Mouse (Mus musculus) heart, embryonic 15.5 days (tissue): ENCODE measurements around the gene Sema3b. TPM values are rescaled to one million over a fixed set of nuclear protein-coding genes. Genes with fewer than 3 reads are reported as not detected.

ENCODE experiments used
- ATAC-seq: fragments of 200-750 bp; cut with Nextera tagmentation; replicated peaks from 2 replicates; pipeline ENCODE4 v1.8.0; 2017; ENCODE audit warnings: low read depth, moderate TSS enrichment; ENCODE audit not compliant: insufficient number of reproducible peaks, insufficient read depth, low FRiP score
- H3K27ac ChIP-seq: fragments of 300-500 bp; sonication (generic); 2 replicates; pipeline ENCODE4 v1.5.1; 2015; ENCODE audit warnings: mild to moderate bottlenecking, inconsistent platforms
- H3K27me3 ChIP-seq: fragments of 300-500 bp; sonication (generic); 2 replicates; pipeline ENCODE4 v1.6.1; 2015; ENCODE audit warnings: inconsistent platforms
- H3K36me3 ChIP-seq: fragments of 300-500 bp; sonication (generic); 2 replicates; pipeline ENCODE4 v1.6.1; 2015; ENCODE audit warnings: mild to moderate bottlenecking, inconsistent platforms
- H3K4me1 ChIP-seq: fragments of 300-500 bp; sonication (generic); replicated peaks from 2 replicates; pipeline ENCODE4 v1.6.1; 2015; ENCODE audit warnings: inconsistent platforms
- H3K4me2 ChIP-seq: fragments of 300-500 bp; sonication (generic); 2 replicates; pipeline ENCODE4 v1.6.1; 2015; ENCODE audit warnings: inconsistent platforms, mild to moderate bottlenecking, moderate library complexity
- H3K4me3 ChIP-seq: fragments of 300-500 bp; sonication (generic); 2 replicates; pipeline ENCODE4 v1.5.1; 2015; ENCODE audit warnings: mild to moderate bottlenecking, inconsistent platforms
- H3K9ac ChIP-seq: fragments of 300-500 bp; sonication (generic); 2 replicates; pipeline ENCODE4 v1.6.1; 2015; ENCODE audit warnings: mild to moderate bottlenecking, inconsistent platforms
- H3K9me3 ChIP-seq: fragments of 300-500 bp; sonication (generic); replicated peaks from 2 replicates; pipeline ENCODE4 v1.6.1; 2016; ENCODE audit warnings: inconsistent platforms
- WGBS: fragments of 180-500 bp; shearing (Covaris S2); methylation state at CpG from one replicate; pipeline ENCODE4 v1.1.7; 2015; ENCODE audit warnings: mixed read lengths; 5-methylcytosine and 5-hydroxymethylcytosine counted together
- polyA plus RNA-seq: library from polyadenylated mRNA; unstranded; fragments of >200 nt; fragmentation: Nextera tagmentation; extraction: Ambion mirVana; gene quantifications from 2 replicates; pipeline ENCODE4 v1.2.1, GENCODE M21; 2015

The Sema3b gene
- polyA plus RNA-seq, 1 experiment from 2014 or later = 9.7 TPM

- Histone ChIP-seq H3K9me3 (no peaks in the 10 kb centered on the region), H3K27ac (no peak overlapping the region), H3K27me3 (peaks cover 15% of the 10 kb centered on the region), H3K4me2 (no peak overlapping the region), H3K4me1 (peaks cover 46% of the 10 kb centered on the region), H3K9ac (no peak overlapping the region), H3K4me3 (no peak overlapping the region), H3K36me3 (no peaks in the 10 kb centered on the region)
- no peak for ATAC-seq
- WGBS = 77% methylated on average over 12 of the region's 12 CpGs
These were observed 8.3 kb downstream of the Sema3b start for GRCm38 (mm10) chr9:107600745-107601144.

GRCm38 (mm10) chr9:107599842-107600241 lies 9.2 kb downstream of the Sema3b start:
- H3K9ac ChIP-seq = no peak overlapping the region
- peaks cover 42% of the 10 kb centered on the region for H3K4me1 ChIP-seq
- H3K27ac ChIP-seq = no peak overlapping the region
- 58% methylated on average over 14 of the region's 14 CpGs for whole genome bisulfite sequencing
- H3K9me3 ChIP-seq = no peaks in the 10 kb centered on the region
- no peak overlapping the region for H3K4me2 ChIP-seq
- ATAC-seq = no peak
- peaks cover 15% of the 10 kb centered on the region for H3K27me3 ChIP-seq
- H3K4me3 ChIP-seq = no peak overlapping the region
- H3K36me3 ChIP-seq = no peaks in the 10 kb centered on the region

- Histone ChIP-seq H3K9me3 (no peaks in the 10 kb centered on the region), H3K27me3 (peaks cover 15% of the 10 kb centered on the region), H3K9ac (no peak overlapping the region), H3K4me3 (no peak overlapping the region), H3K4me2 (no peak overlapping the region), H3K36me3 (no peaks in the 10 kb centered on the region), H3K4me1 (peaks cover 42% of the 10 kb centered on the region), H3K27ac (no peak overlapping the region)
- WGBS = 86% methylated on average over 9 of the region's 9 CpGs
- ATAC-seq = no peak
These were observed 9.6 kb downstream of the Sema3b start for GRCm38 (mm10) chr9:107599433-107599832.

- H3K9ac ChIP-seq = no peak overlapping the region
- ATAC-seq = no peak
- no peaks in the 10 kb centered on the region for H3K9me3 ChIP-seq
- no peak overlapping the region for H3K4me3 ChIP-seq
- no peak overlapping the region for H3K27ac ChIP-seq
- H3K27me3 ChIP-seq = peaks cover 15% of the 10 kb centered on the region
- 81% methylated on average over 5 of the region's 5 CpGs for whole genome bisulfite sequencing
- H3K36me3 ChIP-seq = peaks cover 6% of the 10 kb centered on the region; the same call in 1 of the 2 replicates
- no peak overlapping the region for H3K4me2 ChIP-seq
- peaks cover 49% of the 10 kb centered on the region for H3K4me1 ChIP-seq
These were observed 10.6 kb downstream of the Sema3b start for GRCm38 (mm10) chr9:107598385-107598784.

DNA sequence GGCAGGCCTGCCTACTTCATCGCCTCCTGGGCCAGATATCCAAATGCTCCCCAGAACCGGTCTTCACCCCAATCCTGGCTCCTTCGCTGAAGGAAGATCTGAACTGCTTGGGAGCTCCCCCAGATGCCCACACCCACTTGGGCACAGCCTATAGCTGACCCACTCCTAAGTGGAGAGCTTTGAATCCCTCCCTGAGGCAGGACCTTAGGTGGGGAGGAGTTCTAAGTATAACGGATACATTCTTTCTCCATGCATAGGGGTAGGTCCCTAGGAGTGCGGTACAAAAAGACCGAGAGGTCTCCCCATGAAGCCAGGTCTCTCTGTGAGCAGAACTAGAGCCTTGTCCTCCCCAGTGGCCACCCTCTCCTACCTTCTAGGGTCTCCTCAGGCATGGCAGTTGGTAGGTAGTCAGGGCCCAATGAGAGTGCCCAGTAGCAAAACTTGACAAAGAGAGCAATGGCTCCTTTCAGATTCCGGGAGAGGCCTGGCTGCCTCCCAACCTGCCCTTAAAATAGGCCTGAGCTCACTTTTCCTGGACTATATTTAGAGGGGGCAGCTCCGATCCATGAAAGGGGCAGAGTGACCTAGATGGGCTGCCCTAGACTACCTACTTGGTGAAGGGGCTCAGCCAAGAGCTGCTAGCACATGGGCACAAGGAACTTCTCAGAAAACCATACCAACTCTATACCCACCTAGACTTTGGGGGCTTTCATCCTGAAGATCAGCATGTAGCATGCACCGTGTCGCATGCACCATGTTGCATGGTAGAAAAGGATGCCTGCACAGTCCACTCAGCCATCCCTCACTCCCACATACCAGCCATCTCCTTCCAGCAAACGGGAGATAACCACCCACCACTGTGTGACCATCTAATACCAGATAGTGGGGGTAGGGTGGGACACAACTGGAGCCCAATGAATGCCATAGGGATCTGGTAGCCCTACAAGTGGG lies 12.1 kb downstream of the Sema3b start:
- Histone ChIP-seq H3K9ac (peak overlapping the region; percentile 45), H3K4me1 (peaks cover 54% of the 10 kb centered on the region), H3K9me3 (no peaks in the 10 kb centered on the region), H3K27ac (peak overlapping the region; percentile 94), H3K36me3 (peaks cover 15% of the 10 kb centered on the region), H3K4me2 (peak overlapping the region; percentile 61), H3K4me3 (peak overlapping the region; percentile 43), H3K27me3 (peaks cover 15% of the 10 kb centered on the region)
- ATAC-seq = peak; percentile 86
- WGBS = 51% methylated on average over 11 of the region's 11 CpGs

DNA sequence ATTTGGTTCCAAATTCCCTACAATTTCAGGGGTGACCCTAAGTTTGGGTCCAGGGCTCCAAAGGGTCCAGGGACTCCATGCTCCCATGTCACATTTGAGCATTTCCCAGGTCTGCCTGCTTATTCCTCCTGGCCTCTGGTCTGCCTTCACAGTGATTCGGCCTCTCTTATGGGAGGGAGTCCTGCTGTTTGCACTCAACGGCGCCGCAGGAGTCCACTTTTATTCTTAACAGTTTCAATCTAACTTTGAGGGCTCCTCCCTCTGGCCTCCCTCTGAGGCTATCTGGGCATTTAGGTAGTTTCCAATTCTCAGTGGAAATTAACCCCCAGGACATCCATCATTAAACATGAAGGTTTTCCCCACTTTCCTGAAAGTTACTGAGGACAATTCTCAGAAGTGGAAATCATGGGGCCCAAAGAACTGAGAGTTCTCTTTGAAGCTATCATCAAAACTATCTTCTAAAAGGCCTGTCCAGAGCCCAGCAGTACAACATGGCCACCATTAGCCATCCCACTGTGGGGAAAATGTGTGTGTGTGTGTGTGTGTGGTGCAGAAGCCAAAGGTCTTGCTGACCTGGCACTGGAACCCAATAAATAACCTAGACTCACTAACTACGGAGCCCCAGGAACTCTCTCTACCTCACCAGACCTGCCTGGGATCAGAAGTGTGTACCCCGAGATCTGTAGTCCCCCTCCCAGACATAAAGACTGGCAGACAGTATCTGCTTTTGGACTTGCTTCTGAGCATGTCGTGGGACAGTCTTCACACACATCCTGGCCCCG lies 14.6 kb downstream of the Sema3b start:
- Histone ChIP-seq H3K36me3 (peaks cover 29% of the 10 kb centered on the region), H3K4me2 (no peak overlapping the region), H3K4me3 (no peak overlapping the region), H3K9ac (no peak overlapping the region), H3K4me1 (peaks cover 71% of the 10 kb centered on the region), H3K27me3 (peaks cover 7% of the 10 kb centered on the region; the same call in 1 of the 2 replicates), H3K27ac (peak overlapping the region; percentile 73), H3K9me3 (no peaks in the 10 kb centered on the region)
- 78% methylated on average over 8 of the region's 8 CpGs for WGBS
- ATAC-seq = no peak

- Histone ChIP-seq H3K9ac (peak overlapping the region; percentile 20), H3K27me3 (no peaks in the 10 kb centered on the region), H3K4me2 (peak overlapping the region; percentile 10; the same call in 1 of the 2 replicates), H3K4me1 (peaks cover 82% of the 10 kb centered on the region), H3K9me3 (no peaks in the 10 kb centered on the region), H3K27ac (peak overlapping the region; percentile 73), H3K4me3 (no peak overlapping the region), H3K36me3 (peaks cover 29% of the 10 kb centered on the region)
- 77% methylated on average over 11 of the region's 11 CpGs for WGBS
- no peak for ATAC-seq
These were observed 15.7 kb downstream of the Sema3b start for GRCm38 (mm10) chr9:107593101-107593976.

DNA sequence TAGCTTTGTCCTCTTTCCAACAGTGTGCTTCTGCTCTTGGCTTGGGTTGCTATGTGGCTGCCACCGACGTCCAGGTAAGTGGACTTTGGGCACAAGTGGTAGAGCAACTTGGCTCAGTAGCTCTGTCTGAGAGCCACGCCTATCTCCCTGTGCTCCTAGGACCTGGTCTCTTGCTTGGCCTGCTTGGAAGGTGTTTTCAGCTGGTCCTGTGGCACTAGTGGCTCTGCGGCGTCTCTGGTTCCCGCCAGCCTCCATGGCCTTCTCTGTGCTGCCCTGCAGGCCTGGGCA lies 18.3 kb downstream of the Sema3b start:
- H3K9ac ChIP-seq = no peak overlapping the region; the same call in 1 of the 2 replicates
- peak overlapping the region; percentile 76; the same call in 1 of the 2 replicates for H3K27ac ChIP-seq
- no peak overlapping the region for H3K4me2 ChIP-seq
- 98% methylated on average over 6 of the region's 6 CpGs for WGBS
- ATAC-seq = no peak
- H3K36me3 ChIP-seq = peaks cover 29% of the 10 kb centered on the region
- no peaks in the 10 kb centered on the region for H3K9me3 ChIP-seq
- H3K27me3 ChIP-seq = no peaks in the 10 kb centered on the region
- H3K4me1 ChIP-seq = peaks cover 67% of the 10 kb centered on the region
- H3K4me3 ChIP-seq = no peak overlapping the region

- Histone ChIP-seq H3K27ac (peak overlapping the region; percentile 76), H3K4me1 (peaks cover 64% of the 10 kb centered on the region), H3K9me3 (no peaks in the 10 kb centered on the region), H3K9ac (no peak overlapping the region; the same call in 1 of the 2 replicates), H3K27me3 (no peaks in the 10 kb centered on the region), H3K36me3 (peaks cover 29% of the 10 kb centered on the region), H3K4me3 (no peak overlapping the region), H3K4me2 (peak overlapping the region; percentile 19; the same call in 1 of the 2 replicates)
- ATAC-seq = no peak
- 61% methylated on average over 25 of the region's 25 CpGs for WGBS
These were observed 18.8 kb downstream of the Sema3b start for GRCm38 (mm10) chr9:107590058-107590772.

- Histone ChIP-seq H3K36me3 (peaks cover 31% of the 10 kb centered on the region), H3K27ac (peak overlapping the region; percentile 56)
- ATAC-seq = no peak; the same call in none of the 2 replicates
These were observed 21.0 kb downstream of the Sema3b start for GRCm38 (mm10) chr9:107587833-107588639.

More at GRCm38 (mm10) chr9:107587833-107588639, 21.0 kb downstream of the Sema3b start:
- Histone ChIP-seq H3K27me3 (no peaks in the 10 kb centered on the region), H3K9ac (peak overlapping the region; percentile 62), H3K9me3 (no peaks in the 10 kb centered on the region), H3K4me2 (peak overlapping the region; percentile 79), H3K4me1 (peaks cover 47% of the 10 kb centered on the region), H3K4me3 (peak overlapping the region; percentile 64)
- 1% methylated on average over 33 of the region's 33 CpGs for WGBS
